Mouse (Mus musculus) embryonic facial prominence, embryonic 13.5 days (tissue): ENCODE measurements around the gene Meox1. TPM values are rescaled to one million over a fixed set of nuclear protein-coding genes. Genes with fewer than 3 reads are reported as not detected.

ENCODE experiments used
- ATAC-seq: fragments of 200-750 bp; cut with Nextera tagmentation; 2 replicates; pipeline ENCODE4 v1.8.0; 2017; ENCODE audit warnings: low read depth; ENCODE audit not compliant: insufficient number of reproducible peaks, insufficient read depth, low FRiP score, low TSS enrichment
- H3K27ac ChIP-seq: fragments of 300-500 bp; sonication (generic); 2 replicates; pipeline ENCODE4 v1.5.1; 2015; ENCODE audit warnings: moderate library complexity, mild to moderate bottlenecking, inconsistent platforms
- H3K27me3 ChIP-seq: fragments of 300-500 bp; sonication (generic); 2 replicates; pipeline ENCODE4 v1.6.1; 2015; ENCODE audit warnings: mild to moderate bottlenecking, inconsistent platforms
- H3K36me3 ChIP-seq: fragments of 300-500 bp; sonication (generic); 2 replicates; pipeline ENCODE4 v1.6.1; 2015; ENCODE audit warnings: mild to moderate bottlenecking, inconsistent platforms
- H3K4me1 ChIP-seq: fragments of 300-500 bp; sonication (generic); 2 replicates; pipeline ENCODE4 v1.6.1; 2015; ENCODE audit warnings: inconsistent platforms
- H3K4me2 ChIP-seq: fragments of 300-500 bp; sonication (generic); 2 replicates; pipeline ENCODE4 v1.6.1; 2015; ENCODE audit warnings: moderate library complexity, mild to moderate bottlenecking, inconsistent platforms
- H3K4me3 ChIP-seq: fragments of 300-500 bp; sonication (generic); 2 replicates; pipeline ENCODE4 v1.5.1; 2015; ENCODE audit warnings: mild to moderate bottlenecking, inconsistent platforms
- H3K9ac ChIP-seq: fragments of 300-500 bp; sonication (generic); 2 replicates; pipeline ENCODE4 v1.6.1; 2015; ENCODE audit warnings: mild to moderate bottlenecking, inconsistent platforms
- H3K9me3 ChIP-seq: fragments of 300-500 bp; sonication (generic); 2 replicates; pipeline ENCODE4 v1.6.1; 2016; ENCODE audit warnings: inconsistent platforms
- WGBS: fragments of 180-500 bp; shearing (Covaris S2); methylation state at CpG from one replicate; pipeline ENCODE4 v1.1.7; 2015; ENCODE audit warnings: mixed read lengths; 5-methylcytosine and 5-hydroxymethylcytosine counted together
- polyA plus RNA-seq: library from polyadenylated mRNA; unstranded; fragments of >200 nt; fragmentation: Nextera tagmentation; extraction: Ambion mirVana; gene quantifications from 2 replicates; pipeline ENCODE4 v1.2.1, GENCODE M21; 2015

Meox1 gene
- polyA plus RNA-seq, 1 experiment from 2014 or later = 6.3 TPM

DNA sequence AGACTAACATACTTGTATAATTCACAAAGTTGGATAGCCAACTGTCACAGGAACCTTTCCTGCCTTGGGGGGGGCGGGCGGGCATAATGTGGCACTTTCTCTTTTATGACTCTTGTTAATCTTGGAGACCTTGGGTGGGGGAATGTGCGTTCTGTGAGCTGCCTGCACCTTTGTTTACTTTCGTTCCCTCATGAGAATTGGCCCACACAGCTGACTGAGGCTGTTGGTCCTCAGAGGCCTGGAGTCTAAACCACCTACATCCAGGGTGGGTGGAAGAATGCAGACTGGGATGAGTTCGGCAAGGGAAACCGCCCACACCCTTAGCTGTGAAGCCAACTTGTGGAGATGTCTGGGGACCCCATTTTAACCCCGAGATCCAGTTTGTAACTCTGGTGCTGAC, 13.0 kb downstream of the Meox1 start:
- Histone ChIP-seq H3K4me3 (no peak overlapping the region), H3K9ac (peak overlapping the region; percentile 54; the same call in 1 of the 2 replicates), H3K27ac (peak overlapping the region; percentile 58; the same call in 1 of the 2 replicates), H3K4me1 (peaks cover 62% of the 10 kb centered on the region), H3K9me3 (no peaks in the 10 kb centered on the region), H3K27me3 (no peaks in the 10 kb centered on the region; the same call in 1 of the 2 replicates), H3K4me2 (peak overlapping the region; percentile 57), H3K36me3 (no peaks in the 10 kb centered on the region)
- ATAC-seq = no peak
- 60% methylated on average over 7 of the region's 7 CpGs for WGBS

DNA sequence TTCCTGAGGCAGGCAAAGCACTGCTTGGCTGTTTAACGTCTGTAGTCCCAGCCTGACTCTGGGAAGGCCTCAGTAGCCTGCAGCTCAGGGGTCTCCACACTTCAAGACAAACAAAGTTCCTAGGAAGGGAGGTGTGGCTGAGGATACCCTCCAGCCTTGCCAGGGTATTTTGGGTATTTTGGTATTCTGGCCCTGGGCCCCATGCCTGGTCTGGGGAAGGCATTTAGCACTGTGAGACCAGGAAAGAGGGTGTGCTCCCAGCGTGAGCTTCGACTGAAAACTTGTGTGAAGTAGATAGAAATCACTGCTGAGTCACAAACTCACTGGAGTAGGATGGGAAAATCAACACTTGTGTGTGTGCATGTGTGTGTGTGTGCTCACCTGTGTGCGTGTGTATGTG, 14.5 kb downstream of the Meox1 start:
- H3K9ac ChIP-seq = no peak overlapping the region
- H3K27ac ChIP-seq = peak overlapping the region; percentile 28; the same call in 1 of the 2 replicates
- 66% methylated on average over 4 of the region's 4 CpGs for WGBS
- no peaks in the 10 kb centered on the region for H3K36me3 ChIP-seq
- no peak for ATAC-seq
- H3K9me3 ChIP-seq = no peaks in the 10 kb centered on the region
- H3K27me3 ChIP-seq = no peaks in the 10 kb centered on the region
- H3K4me3 ChIP-seq = no peak overlapping the region
- H3K4me1 ChIP-seq = peaks cover 53% of the 10 kb centered on the region
- no peak overlapping the region for H3K4me2 ChIP-seq

DNA sequence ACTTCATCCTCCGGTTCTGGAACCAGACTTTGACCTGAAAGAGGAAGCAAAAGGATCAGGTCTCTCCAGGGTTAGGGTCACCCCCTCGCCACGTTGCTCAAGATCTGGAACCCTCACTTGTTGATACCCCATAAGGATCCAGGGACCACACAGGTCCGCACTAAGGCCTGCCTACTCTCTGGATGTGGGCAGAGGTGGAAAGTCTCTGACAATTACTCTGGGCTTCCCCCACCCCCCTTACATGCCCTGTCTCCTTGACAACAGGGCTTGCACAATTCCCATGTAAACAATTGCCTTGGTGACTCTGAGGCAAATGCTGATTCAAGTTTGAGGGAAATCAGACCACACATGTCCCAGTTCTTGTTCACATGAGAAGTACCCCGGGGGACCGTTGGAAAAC, 15.5 kb downstream of the Meox1 start:
- H3K27ac ChIP-seq = no peak overlapping the region
- no peak for ATAC-seq

DNA sequence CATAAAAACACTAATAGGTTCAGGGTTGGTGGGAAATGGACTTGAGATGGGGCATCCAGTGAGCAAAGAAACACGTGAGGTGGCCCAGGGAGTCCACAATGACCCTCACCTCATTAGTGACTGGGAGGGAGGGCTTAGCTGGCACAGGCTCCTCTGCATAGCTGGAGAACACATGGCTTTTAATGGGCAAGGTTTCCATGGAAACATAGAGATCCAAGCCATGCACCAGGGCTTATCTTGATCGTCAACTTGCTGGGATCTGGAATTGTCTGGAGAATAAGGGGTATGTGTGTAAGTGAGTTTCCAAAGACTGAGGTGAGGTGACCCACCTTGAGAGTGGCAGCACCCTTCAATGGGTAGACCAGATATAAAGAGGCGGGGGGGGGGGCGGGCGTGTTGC, 19.2 kb downstream of the Meox1 start:
- no peaks in the 10 kb centered on the region for H3K36me3 ChIP-seq
- no peak overlapping the region for H3K27ac ChIP-seq
- no peak overlapping the region for H3K4me2 ChIP-seq
- H3K9ac ChIP-seq = no peak overlapping the region
- no peaks in the 10 kb centered on the region; the same call in 1 of the 2 replicates for H3K27me3 ChIP-seq
- ATAC-seq = no peak
- no peak overlapping the region for H3K4me3 ChIP-seq
- peaks cover 55% of the 10 kb centered on the region for H3K4me1 ChIP-seq
- H3K9me3 ChIP-seq = no peaks in the 10 kb centered on the region
- 72% methylated on average over 5 of the region's 5 CpGs for WGBS

More for the DNA sequence above, 15.5 kb downstream of the Meox1 start:
- Histone ChIP-seq H3K36me3 (no peaks in the 10 kb centered on the region), H3K4me3 (no peak overlapping the region), H3K9ac (no peak overlapping the region), H3K4me1 (peaks cover 59% of the 10 kb centered on the region), H3K4me2 (no peak overlapping the region), H3K9me3 (no peaks in the 10 kb centered on the region), H3K27me3 (no peaks in the 10 kb centered on the region)
- WGBS = 52% methylated on average over 6 of the region's 6 CpGs

DNA sequence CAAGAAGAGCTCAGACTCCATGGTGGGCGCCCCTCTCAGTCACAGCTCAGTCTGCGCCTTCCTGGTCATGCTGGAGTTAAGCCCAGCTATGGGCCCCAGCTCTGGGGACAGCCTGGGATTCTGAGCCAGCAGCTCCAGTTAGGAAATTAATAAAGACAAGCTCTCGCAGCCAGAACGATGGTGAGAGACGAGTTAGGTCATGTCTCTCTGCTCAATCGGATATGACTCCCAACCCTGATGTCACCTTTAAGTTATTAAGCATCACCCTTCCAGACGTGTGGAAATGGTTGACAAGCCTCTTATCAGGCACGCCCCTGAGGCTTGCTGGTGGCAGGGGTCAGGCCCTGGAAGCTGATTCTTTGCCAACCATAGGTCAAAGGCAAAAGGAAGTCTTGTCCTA, 20.3 kb downstream of the Meox1 start:
- no peak for ATAC-seq
- WGBS = 28% methylated on average over 8 of the region's 8 CpGs
- Histone ChIP-seq H3K4me3 (no peak overlapping the region), H3K27ac (no peak overlapping the region; the same call in 1 of the 2 replicates), H3K9me3 (no peaks in the 10 kb centered on the region), H3K36me3 (no peaks in the 10 kb centered on the region), H3K27me3 (no peaks in the 10 kb centered on the region; the same call in 1 of the 2 replicates), H3K4me2 (no peak overlapping the region), H3K4me1 (peaks cover 45% of the 10 kb centered on the region), H3K9ac (no peak overlapping the region)

DNA sequence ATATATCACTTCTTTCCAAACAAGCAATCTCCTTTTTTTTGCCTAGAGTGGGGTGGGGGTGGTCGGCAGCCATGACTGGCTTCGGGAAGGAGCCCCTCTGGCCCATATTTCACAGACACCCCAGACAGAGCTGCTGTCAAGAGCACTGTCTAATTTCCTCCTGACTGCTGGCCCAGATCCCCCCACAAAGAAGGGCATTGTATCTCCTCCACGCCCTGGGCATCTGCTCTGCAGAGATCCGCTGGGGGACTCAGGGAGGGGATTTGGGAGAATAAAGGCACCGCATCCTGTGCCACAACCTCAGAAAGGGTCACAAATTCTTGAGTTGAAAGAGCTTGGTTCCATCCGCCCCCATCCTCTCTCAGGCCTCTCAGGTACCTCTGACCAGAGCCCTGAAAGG, 22.7 kb downstream of the Meox1 start:
- WGBS = 36% methylated on average over 6 of the region's 6 CpGs
- H3K4me3 ChIP-seq = no peak overlapping the region
- no peak overlapping the region for H3K27ac ChIP-seq
- no peaks in the 10 kb centered on the region; the same call in 1 of the 2 replicates for H3K27me3 ChIP-seq
- H3K4me2 ChIP-seq = no peak overlapping the region
- no peak overlapping the region for H3K9ac ChIP-seq
- no peaks in the 10 kb centered on the region for H3K9me3 ChIP-seq
- H3K36me3 ChIP-seq = no peaks in the 10 kb centered on the region
- H3K4me1 ChIP-seq = peaks cover 41% of the 10 kb centered on the region
- ATAC-seq = no peak

DNA sequence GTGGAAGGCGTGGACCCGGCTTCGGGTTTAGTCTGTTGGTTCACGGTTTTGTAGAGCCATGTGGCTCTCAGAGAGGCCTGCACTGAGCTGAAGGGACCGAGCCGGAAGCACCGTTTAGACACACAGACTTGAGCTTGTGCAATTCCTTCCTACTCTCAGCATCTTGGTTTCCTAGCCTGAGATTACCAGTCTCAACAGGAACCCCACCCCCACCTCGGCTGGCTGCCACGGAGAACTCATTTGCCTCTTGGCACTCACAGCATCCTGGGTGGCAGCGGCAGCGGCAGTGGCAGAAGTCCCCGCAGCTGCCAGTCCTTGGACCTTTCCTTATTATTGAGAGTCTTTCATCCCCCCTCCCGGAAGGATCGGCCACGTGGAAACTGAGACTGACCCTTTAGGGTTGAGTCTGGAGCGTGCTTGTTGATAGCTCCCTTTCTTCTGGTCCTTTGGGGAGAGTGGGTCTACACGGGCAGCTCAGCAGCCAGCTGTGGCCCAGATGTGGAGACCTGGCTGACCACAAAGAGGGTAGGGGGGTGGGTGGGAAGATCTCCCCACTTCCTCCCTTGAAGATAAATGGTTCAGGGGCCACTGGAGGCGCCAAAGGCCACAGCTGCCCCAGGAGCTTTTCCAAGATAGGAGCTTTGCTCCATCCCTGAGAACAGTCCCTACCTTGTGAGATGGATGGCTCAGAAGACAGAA, 24.0 kb downstream of the Meox1 start:
- Histone ChIP-seq H3K36me3 (no peaks in the 10 kb centered on the region), H3K4me1 (peaks cover 41% of the 10 kb centered on the region), H3K9me3 (no peaks in the 10 kb centered on the region), H3K4me3 (no peak overlapping the region), H3K9ac (no peak overlapping the region), H3K27me3 (no peaks in the 10 kb centered on the region; the same call in 1 of the 2 replicates), H3K4me2 (peak overlapping the region; percentile 21; the same call in 1 of the 2 replicates), H3K27ac (0 out of 2 replicates have a peak overlapping the region, but pooled peaks have one; percentile 28)
- no peak for ATAC-seq
- 49% methylated on average over 18 of the region's 18 CpGs for WGBS

DNA sequence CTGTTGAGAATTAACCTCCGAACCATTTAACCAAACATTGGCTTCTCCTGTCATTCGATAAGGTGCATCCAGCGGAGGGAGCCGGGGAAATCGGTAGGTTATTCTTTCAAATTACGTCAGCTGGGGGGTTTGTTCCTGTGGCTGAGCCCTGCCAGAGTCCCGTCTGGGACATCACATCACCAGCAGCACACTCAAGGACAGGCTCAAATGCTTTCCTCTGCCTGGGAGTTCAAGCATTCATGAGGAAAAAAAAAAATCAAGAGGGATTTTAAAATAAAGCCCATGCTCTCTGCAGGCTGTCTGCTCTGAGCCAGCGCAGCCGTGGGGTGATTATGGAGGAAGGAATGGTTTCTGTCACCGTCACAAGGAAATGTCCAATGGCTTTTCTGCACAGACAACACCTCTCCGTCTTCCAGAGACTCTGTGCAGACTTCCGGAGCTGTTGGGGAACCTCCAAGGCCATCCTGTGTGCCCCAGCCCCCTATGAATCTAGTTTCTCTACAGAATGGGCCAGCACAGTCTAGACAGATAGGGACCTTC, 26.6 kb downstream of the Meox1 start:
- peak overlapping the region; percentile 45 for H3K27ac ChIP-seq
- peaks cover 28% of the 10 kb centered on the region for H3K4me1 ChIP-seq
- no peaks in the 10 kb centered on the region; the same call in 1 of the 2 replicates for H3K27me3 ChIP-seq
- no peak overlapping the region for H3K4me3 ChIP-seq
- no peaks in the 10 kb centered on the region for H3K9me3 ChIP-seq
- no peaks in the 10 kb centered on the region for H3K36me3 ChIP-seq
- H3K9ac ChIP-seq = 0 out of 2 replicates have a peak overlapping the region, but pooled peaks have one; percentile 11
- 36% methylated on average over 12 of the region's 12 CpGs for WGBS
- H3K4me2 ChIP-seq = no peak overlapping the region
- no peak for ATAC-seq

DNA sequence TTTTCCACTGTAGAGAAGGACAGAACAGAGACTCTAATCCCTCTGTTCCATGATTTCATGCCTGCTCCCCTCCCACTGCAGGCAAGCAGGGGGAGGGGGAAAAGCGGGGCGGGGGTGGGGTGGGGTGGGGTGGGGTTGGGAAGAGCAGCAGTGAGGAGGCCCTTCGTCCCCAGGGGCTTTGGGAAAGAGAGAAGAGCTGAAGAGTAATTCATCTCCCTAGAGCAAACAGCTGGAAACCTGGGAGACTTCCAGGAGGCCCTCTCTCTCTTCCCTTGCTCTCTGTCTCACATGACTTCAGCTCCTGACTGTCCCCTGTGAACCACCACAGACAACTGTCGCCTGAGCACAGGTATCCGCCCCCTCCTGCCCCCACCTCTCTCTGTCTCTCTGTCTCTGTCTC, 35.4 kb downstream of the Meox1 start:
- Histone ChIP-seq H3K9me3 (no peaks in the 10 kb centered on the region), H3K27ac (no peak overlapping the region), H3K9ac (no peak overlapping the region), H3K4me1 (peaks cover 19% of the 10 kb centered on the region), H3K4me2 (no peak overlapping the region), H3K36me3 (no peaks in the 10 kb centered on the region), H3K27me3 (no peaks in the 10 kb centered on the region), H3K4me3 (no peak overlapping the region)
- ATAC-seq = no peak
- 21% methylated on average over 4 of the region's 5 CpGs for WGBS

DNA sequence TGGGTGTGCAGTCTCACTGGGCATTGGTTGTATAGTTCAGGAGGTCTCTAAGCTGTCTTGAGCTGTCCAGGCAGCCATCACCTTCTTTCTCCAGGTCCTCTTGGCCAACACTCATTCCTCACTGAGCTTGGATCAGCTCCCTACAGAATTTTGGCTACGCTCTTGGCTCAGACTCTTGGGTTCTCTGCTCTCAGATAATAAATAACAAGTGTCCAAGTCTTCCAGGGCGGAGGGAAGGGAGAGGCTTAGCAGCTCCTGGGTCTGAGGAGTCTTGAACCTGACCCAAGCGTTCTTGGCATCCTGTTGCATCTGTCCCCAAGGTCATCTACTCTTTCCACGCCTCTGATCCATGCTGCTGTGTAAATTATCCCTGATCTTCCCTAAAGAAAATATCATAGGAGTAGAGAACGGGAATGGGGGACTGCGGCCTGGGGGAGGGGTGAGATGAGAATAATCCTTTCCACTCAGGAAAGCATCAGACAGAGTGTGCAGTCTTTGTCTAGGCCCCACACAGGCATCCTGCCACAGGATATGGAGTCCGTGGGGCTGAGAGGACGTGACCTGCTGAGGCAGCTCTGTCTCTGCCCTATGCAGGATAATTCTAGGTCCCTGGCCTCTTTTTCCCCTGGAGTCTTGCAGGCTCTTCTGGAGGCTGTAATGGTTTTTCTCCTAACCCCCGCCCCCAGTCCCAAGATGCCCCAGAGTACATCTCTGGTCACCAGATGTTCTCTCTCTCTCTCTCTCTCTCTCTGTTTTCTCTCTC, 38.0 kb downstream of the Meox1 start:
- H3K9me3 ChIP-seq = no peaks in the 10 kb centered on the region
- H3K4me3 ChIP-seq = no peak overlapping the region
- no peak for ATAC-seq
- H3K9ac ChIP-seq = no peak overlapping the region
- peaks cover 29% of the 10 kb centered on the region for H3K4me1 ChIP-seq
- no peak overlapping the region for H3K4me2 ChIP-seq
- H3K36me3 ChIP-seq = no peaks in the 10 kb centered on the region
- H3K27ac ChIP-seq = no peak overlapping the region
- no peaks in the 10 kb centered on the region for H3K27me3 ChIP-seq
- WGBS = 56% methylated on average over 9 of the region's 9 CpGs

DNA sequence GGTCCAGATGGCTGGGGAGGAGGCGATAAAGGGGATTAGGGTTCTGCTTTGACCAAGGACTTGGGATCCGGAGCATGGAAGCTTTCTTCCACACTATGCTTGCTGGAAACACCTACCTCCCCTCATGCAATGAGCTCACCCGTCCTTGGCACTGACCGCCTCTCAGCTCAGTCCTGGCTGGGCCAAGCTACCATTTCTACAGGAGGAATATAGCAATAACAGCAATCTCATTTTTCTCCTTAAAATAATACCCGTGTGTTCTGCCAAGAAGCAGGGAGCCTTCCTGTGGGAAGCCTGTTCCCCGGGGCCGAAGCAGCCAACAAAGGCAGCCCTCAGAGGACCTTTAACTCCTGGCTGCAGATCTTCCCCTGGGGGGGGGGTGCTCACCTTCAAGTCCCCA, 43.1 kb downstream of the Meox1 start:
- 57% methylated on average over 7 of the region's 7 CpGs for WGBS
- peak overlapping the region; percentile 51 for H3K27ac ChIP-seq
- ATAC-seq = no peak

More for the DNA sequence above, 43.1 kb downstream of the Meox1 start:
- no peaks in the 10 kb centered on the region for H3K9me3 ChIP-seq
- H3K9ac ChIP-seq = no peak overlapping the region
- no peaks in the 10 kb centered on the region for H3K36me3 ChIP-seq
- no peak overlapping the region for H3K4me2 ChIP-seq
- H3K4me1 ChIP-seq = peaks cover 22% of the 10 kb centered on the region
- no peak overlapping the region for H3K4me3 ChIP-seq
- H3K27me3 ChIP-seq = no peaks in the 10 kb centered on the region
